9 mouse cellular contexts compared by ENCODE assay signal in the genomic region with DNA sequence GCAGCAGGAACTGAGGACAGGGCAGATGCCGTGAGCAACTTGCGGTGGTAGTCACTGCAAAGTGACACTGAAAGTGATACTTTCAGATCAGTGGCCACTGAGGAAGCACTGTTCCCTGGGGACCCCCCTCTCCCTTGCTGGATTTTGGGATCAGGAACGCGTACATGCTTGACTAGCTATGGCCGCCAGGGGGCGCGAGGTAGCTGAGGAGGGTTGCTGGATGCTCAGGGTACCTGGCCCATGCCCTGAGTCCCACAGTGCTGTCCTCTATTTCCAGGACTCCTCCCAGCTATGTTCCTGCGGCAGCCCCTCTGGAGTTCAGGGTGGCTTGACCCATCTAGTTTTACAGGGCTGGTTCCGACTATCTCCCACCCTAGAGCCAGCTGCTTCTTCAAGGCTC. TPM values are rescaled to one million over a fixed set of nuclear protein-coding genes. Genes with fewer than 3 reads are reported as not detected.
DNase-seq lines count a peak whose midpoint lies in the region; ATAC-seq lines count a peak whose summit lies in the region.
"Had no signal": no experiment of that assay in that cellular context is flagged by ENCODE, and none has a peak within 500 bp of the region (broad histone marks: within the 10 kb centered on the region; RNA-seq: fewer than 3 reads in every experiment).

No protein-coding gene starts in this region.

- peaks cover 6% of the 10 kb centered on the region; the same call in 1 of the 2 replicates for H3K9me3 ChIP-seq in hindbrain, embryonic 10.5 days
- H3K9me3 ChIP-seq: hindbrain, embryonic 15.5 days had no signal

- H3K36me3 ChIP-seq in hindbrain, embryonic 10.5 days = peaks cover 30% of the 10 kb centered on the region

- H3K27me3 ChIP-seq in hindbrain, embryonic 10.5 days (ENCODE audit: insufficient read depth, poor library complexity, severe bottlenecking) = no peaks in the 10 kb centered on the region
- H3K27me3 ChIP-seq: hindbrain, embryonic 15.5 days had no signal

- DNase-seq in R1 (ENCODE audit: low read depth, low spot score) = peak; percentile 71
- DNase-seq in cerebellum, adult 9-10 months = peak; percentile 31
- peak; percentile 78 for DNase-seq in hindbrain, embryonic 10.5 days (ENCODE audit: low spot score)
- DNase-seq in layer of hippocampus, postnatal 36 days = peak; percentile 60
- DNase-seq in right cerebral cortex, postnatal 25 days = peak; percentile 43
- peak; percentile 75 for DNase-seq in urinary bladder, postnatal 14 days (ENCODE audit: low spot score)

- no peak overlapping the region for H3K27ac ChIP-seq in hindbrain, embryonic 10.5 days
- H3K27ac ChIP-seq: hindbrain, embryonic 15.5 days had no signal

- ATAC-seq in frontal cortex, adult (ENCODE audit: low TSS enrichment) = peak; percentile 77
- peak; percentile 76 for ATAC-seq in megakaryocyte-erythroid progenitor cell, adult 5-6 weeks (replicated peaks; ENCODE audit: low FRiP score, low TSS enrichment, poor library complexity, severe bottlenecking)

- H3K4me3 ChIP-seq in hindbrain, embryonic 10.5 days = no peak overlapping the region
- H3K4me3 ChIP-seq: hindbrain, embryonic 15.5 days had no signal

- 0 out of 2 replicates have a peak, but pooled peaks cover 7% of the 10 kb centered on the region for H3K4me1 ChIP-seq in hindbrain, embryonic 10.5 days (replicated peaks)
- H3K4me1 ChIP-seq: hindbrain, embryonic 15.5 days had no signal

- WGBS in hindbrain, embryonic 10.5 days = 16% methylated on average over 9 of the region's 9 CpGs

RNA-seq across cellular contexts. Expression of a gene that starts 17.8 kb away (rescaled TPM):
- 0.86 and 1.8 TPM in 2 replicates for polyA plus RNA-seq in hindbrain, embryonic 10.5 days (2016; fragmentation: Nextera tagmentation; extraction: Ambion mirVana)
- total RNA-seq in layer of hippocampus, postnatal 36 days (2021) = 1 to 10 TPM; 4.4 to 5.1 TPM
- 1.5 and 7.1 TPM in 2 replicates for total RNA-seq in megakaryocyte-erythroid progenitor cell, adult 5-6 weeks (2014; fragmentation: Nextera tagmentation)
- total RNA-seq in megakaryocyte-erythroid progenitor cell, adult 5-6 weeks (2017) = 0.99 and 2.4 TPM in 2 replicates
